Mouse (Mus musculus) brain, embryonic 14.5 days (tissue): ENCODE results near the gene Anks4b. TPM values are rescaled to one million over a fixed set of nuclear protein-coding genes. Genes with fewer than 3 reads are reported as not detected.
A peak's percentile ranks its signal among the peaks of the same experiment; 100 is the strongest.

ENCODE experiments used
- DNase-seq: peaks from one replicate; pipeline ENCODE4 v3.0.0-alpha.2; 2011; ENCODE audit warnings: low read depth
- CTCF ChIP-seq: fragments of 200-500 bp; IDR thresholded peaks from 2 replicates; pipeline ENCODE4 v1.5.1; 2012; ENCODE audit warnings: inconsistent platforms, mild to moderate bottlenecking, moderate library complexity, borderline replicate concordance; ENCODE audit not compliant: insufficient read depth, insufficient read length; ENCODE audit errors: extremely low read depth
- POLR2A ChIP-seq: fragments of 200-500 bp; IDR thresholded peaks from 2 replicates; pipeline ENCODE4 v1.6.1; 2012; ENCODE audit warnings: mild to moderate bottlenecking, inconsistent platforms, borderline replicate concordance; ENCODE audit not compliant: poor library complexity, insufficient read depth, insufficient read length, severe bottlenecking; ENCODE audit errors: extremely low read depth
- polyA plus RNA-seq: library from polyadenylated mRNA; depleted of rRNA; stranded (reverse); fragments of >200 nt; gene quantifications from 2 replicates; pipeline ENCODE4 v1.2.3, GENCODE M21; 2012; rRNA removed

The Anks4b gene
- polyA plus RNA-seq, 1 experiment: not detected

GRCm38 (mm10) chr7:120190150-120190665 is 16.6 kb downstream of the Anks4b start:
- no peak for TF ChIP-seq POLR2A
- TF ChIP-seq CTCF: no peak
- DNase-seq: peak; percentile 35

GRCm38 (mm10) chr7:120192207-120192606 is 18.5 kb downstream of the Anks4b start:
- TF ChIP-seq POLR2A (no peak), CTCF (no peak)
- peak; percentile 50 for DNase-seq

- TF ChIP-seq POLR2A (no peak), CTCF (no peak)
- no peak for DNase-seq
These were observed 19.2 kb downstream of the Anks4b start for GRCm38 (mm10) chr7:120192816-120193215.

- DNase-seq: peak; percentile 41
- TF ChIP-seq POLR2A (no peak), CTCF (no peak)
These were observed 21.5 kb downstream of the Anks4b start for GRCm38 (mm10) chr7:120195207-120195606.

GRCm38 (mm10) chr7:120201231-120201744 is 27.6 kb downstream of the Anks4b start:
- TF ChIP-seq CTCF: no peak
- no peak for TF ChIP-seq POLR2A
- peak; percentile 36 for DNase-seq

GRCm38 (mm10) chr7:120201771-120202170 is 28.1 kb downstream of the Anks4b start, which contains the start of gene Crym:
Gene Crym, minus strand, starts transcription at chr7:120202111.
- no peak for DNase-seq

GRCm38 (mm10) chr7:120203789-120204188 is 30.1 kb downstream of the Anks4b start, which contains the start of gene Abca14:
Gene Abca14, plus strand, starts transcription at chr7:120203961.
- TF ChIP-seq CTCF (peak; percentile 97), POLR2A (no peak)
- peak; percentile 72 for DNase-seq

More at GRCm38 (mm10) chr7:120201771-120202170, 28.1 kb downstream of the Anks4b start, which contains the start of gene Crym:
- TF ChIP-seq CTCF (no peak), POLR2A (no peak)

GRCm38 (mm10) chr7:120205989-120206388 is 32.3 kb downstream of the Anks4b start:
- TF ChIP-seq CTCF (no peak), POLR2A (no peak)
- no peak for DNase-seq

- TF ChIP-seq POLR2A (no peak), CTCF (no peak)
- DNase-seq: peak; percentile 35
These were observed 54.9 kb downstream of the Anks4b start for GRCm38 (mm10) chr7:120228541-120228940.

Other genes with a start within 250 kb of the Anks4b start
- gene Dnah3, start 78.6 kb upstream of the Anks4b start, polyA plus RNA-seq: 0.10 and 0.15 TPM in 2 replicates
- gene Tmem159, start 71.5 kb upstream of the Anks4b start, polyA plus RNA-seq: 4.0 and 6.0 TPM in 2 replicates
- gene Zp2, start 28.6 kb upstream of the Anks4b start, polyA plus RNA-seq: not detected in 2 replicates
- 15.6 and 20.1 TPM in 2 replicates for gene Crym, start 28.3 kb downstream of the Anks4b start, polyA plus RNA-seq
- gene Abca14, start 30.1 kb downstream of the Anks4b start, polyA plus RNA-seq: 0.04 TPM in 1 of 2 replicates, not detected in the other
- not detected in 2 replicates for gene Abca15, start 154.8 kb downstream of the Anks4b start, polyA plus RNA-seq
- not detected in 2 replicates for gene Abca16, start 235.8 kb downstream of the Anks4b start, polyA plus RNA-seq